Mouse (Mus musculus) small intestine, adult 2 months (tissue): ENCODE data around the gene H2-DMb2.

Source experiments
- CTCF ChIP-seq: fragments of 200-500 bp; IDR thresholded peaks from 2 replicates; pipeline ENCODE4 v1.5.1; 2012; ENCODE audit warnings: low read depth, mild to moderate bottlenecking, control low read depth, inconsistent platforms, low read length, moderate library complexity, mixed read lengths; ENCODE audit not compliant: insufficient replicate concordance, insufficient read length; ENCODE audit errors: extremely low read depth
- POLR2A ChIP-seq: fragments of 200-500 bp; IDR thresholded peaks from 2 replicates; pipeline ENCODE4 v1.6.1; 2012; ENCODE audit warnings: low read depth, mild to moderate bottlenecking, control low read depth, inconsistent platforms, low read length, moderate library complexity

- TF ChIP-seq CTCF, result no peak
- TF ChIP-seq POLR2A, result no peak
Observed at GRCm38 (mm10) chr17:34198521-34198912, 55.4 kb downstream of the H2-DMb2 start.
